Mouse (Mus musculus) forebrain, embryonic 16.5 days (tissue): Measurements from ENCODE around the gene Clec1a. TPM values are rescaled to one million over a fixed set of nuclear protein-coding genes. Genes with fewer than 3 reads are reported as not detected.

ENCODE experiments used
- ATAC-seq: fragments of 200-750 bp; cut with Nextera tagmentation; 2 replicates; pipeline ENCODE4 v1.8.0; 2017; ENCODE audit warnings: mild to moderate bottlenecking, moderate library complexity
- H3K27ac ChIP-seq: fragments of 300-500 bp; sonication (generic); 2 replicates; pipeline ENCODE4 v1.5.1; 2014; ENCODE audit warnings: low read length, control low read depth
- H3K27me3 ChIP-seq: fragments of 300-500 bp; sonication (generic); replicated peaks from 2 replicates; pipeline ENCODE4 v1.6.1; 2014; ENCODE audit warnings: low read length; ENCODE audit not compliant: control insufficient read depth, insufficient read depth
- H3K36me3 ChIP-seq: fragments of 300-500 bp; sonication (generic); 2 replicates; pipeline ENCODE4 v1.6.1; 2014; ENCODE audit not compliant: control insufficient read depth, insufficient read depth
- H3K4me1 ChIP-seq: fragments of 300-500 bp; sonication (generic); replicated peaks from 2 replicates; pipeline ENCODE4 v1.6.1; 2014; ENCODE audit warnings: low read length; ENCODE audit not compliant: control insufficient read depth, insufficient read depth
- H3K4me2 ChIP-seq: fragments of 300-500 bp; sonication (generic); 2 replicates; pipeline ENCODE4 v1.6.1; 2014; ENCODE audit warnings: mild to moderate bottlenecking, low read length, control low read depth
- H3K4me3 ChIP-seq: fragments of 300-500 bp; sonication (generic); replicated peaks from 2 replicates; pipeline ENCODE4 v1.5.1; 2014; ENCODE audit warnings: mild to moderate bottlenecking, low read length, control low read depth
- H3K9ac ChIP-seq: fragments of 300-500 bp; sonication (generic); replicated peaks from 2 replicates; pipeline ENCODE4 v1.6.1; 2014; ENCODE audit warnings: low read depth, low read length, control low read depth
- H3K9me3 ChIP-seq: fragments of 300-500 bp; sonication (generic); 2 replicates; pipeline ENCODE4 v1.6.1; 2016; ENCODE audit warnings: low read length; ENCODE audit not compliant: control insufficient read depth
- WGBS: fragments of 180-500 bp; shearing (Covaris S2); extraction: QIAGEN DNeasy Blood & Tissue Kit; methylation state at CpG from one replicate; pipeline ENCODE4 v1.1.7; 2014; 5-methylcytosine and 5-hydroxymethylcytosine counted together
- polyA plus RNA-seq: library from polyadenylated mRNA; unstranded; fragments of >200 nt; fragmentation: Nextera tagmentation; extraction: Ambion mirVana; gene quantifications from 2 replicates; pipeline ENCODE4 v1.2.1, GENCODE M21; 2015

Gene Clec1a
- polyA plus RNA-seq, 1 experiment from 2014 or later = 0.80 TPM

- H3K36me3 ChIP-seq = no peaks in the 10 kb centered on the region
- H3K4me2 ChIP-seq = no peak within 1 kb of the TSS
- no peaks in the 10 kb centered on the region for H3K27me3 ChIP-seq
- ATAC-seq = no peak
- WGBS = 77% methylated on average over 2 of the region's 2 CpGs
- H3K9ac ChIP-seq = no peak within 1 kb of the TSS
- no peaks in the 10 kb centered on the region for H3K9me3 ChIP-seq
- no peak within 1 kb of the TSS for H3K27ac ChIP-seq
- H3K4me1 ChIP-seq = no peaks in the 10 kb centered on the region
- no peak within 1 kb of the TSS for H3K4me3 ChIP-seq
Measured at GRCm38 (mm10) chr6:129385774-129386173, 66.0 kb downstream of the Clec1a start, which contains the start of gene Clec12b. Gene Clec12b (minus strand): TSS chr6:129385874.

DNA sequence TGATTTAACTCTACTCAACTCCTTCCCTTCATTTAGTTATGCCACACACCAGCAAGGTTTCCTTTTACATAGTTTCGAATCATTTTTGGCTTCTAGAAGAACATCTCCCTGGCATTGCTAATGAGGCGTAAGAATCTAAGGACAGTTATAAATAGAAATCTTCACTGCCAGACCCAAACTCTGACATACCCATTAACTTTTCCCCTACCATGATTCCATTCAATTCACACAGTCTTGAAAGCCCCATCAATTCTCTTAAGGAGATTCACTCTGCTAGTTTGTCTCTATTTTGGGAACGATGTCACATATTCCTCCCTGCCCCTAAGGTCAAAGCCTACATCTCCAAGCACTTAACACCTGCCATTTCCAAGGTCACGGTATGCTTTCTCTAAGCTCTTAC is 66.8 kb downstream of the Clec1a start:
- Histone ChIP-seq H3K27me3 (no peaks in the 10 kb centered on the region), H3K4me3 (no peak overlapping the region), H3K4me2 (no peak overlapping the region), H3K4me1 (no peaks in the 10 kb centered on the region), H3K9ac (no peak overlapping the region), H3K9me3 (no peaks in the 10 kb centered on the region), H3K27ac (no peak overlapping the region), H3K36me3 (no peaks in the 10 kb centered on the region)
- no peak for ATAC-seq
- WGBS = 69% methylated on average over 4 of the region's 4 CpGs

DNA sequence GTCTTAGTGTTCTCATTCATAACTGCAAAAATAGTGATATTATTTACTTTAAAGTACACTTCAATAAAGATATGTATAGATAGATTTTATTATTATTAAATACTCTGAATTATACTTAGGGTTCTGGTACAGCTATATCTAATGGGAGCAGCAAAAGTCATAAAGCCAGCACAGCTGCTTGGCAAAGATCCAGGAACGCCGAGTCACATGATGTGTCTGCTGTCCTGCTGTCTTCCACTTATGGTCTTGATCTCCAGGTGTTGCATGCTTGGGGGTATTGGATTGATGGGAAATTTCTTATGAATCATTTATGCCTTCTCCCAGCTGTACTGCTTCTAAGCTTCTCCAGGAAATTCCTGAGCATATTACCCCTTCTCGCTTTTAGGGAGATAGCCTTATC is 68.3 kb downstream of the Clec1a start:
- H3K4me1 ChIP-seq = no peaks in the 10 kb centered on the region
- H3K27ac ChIP-seq = no peak overlapping the region
- no peaks in the 10 kb centered on the region for H3K9me3 ChIP-seq
- 94% methylated on average over 3 of the region's 3 CpGs for WGBS
- H3K27me3 ChIP-seq = no peaks in the 10 kb centered on the region
- no peak overlapping the region for H3K4me2 ChIP-seq
- no peaks in the 10 kb centered on the region for H3K36me3 ChIP-seq
- no peak for ATAC-seq
- H3K4me3 ChIP-seq = no peak overlapping the region
- H3K9ac ChIP-seq = no peak overlapping the region

GRCm38 (mm10) chr6:129381736-129382135 is 70.1 kb downstream of the Clec1a start:
- Histone ChIP-seq H3K27ac (no peak overlapping the region), H3K4me1 (no peaks in the 10 kb centered on the region), H3K9me3 (no peaks in the 10 kb centered on the region), H3K36me3 (no peaks in the 10 kb centered on the region), H3K9ac (no peak overlapping the region), H3K4me3 (no peak overlapping the region), H3K4me2 (no peak overlapping the region), H3K27me3 (no peaks in the 10 kb centered on the region)
- 82% methylated on average over 1 of the region's 1 CpGs for WGBS
- no peak for ATAC-seq

DNA sequence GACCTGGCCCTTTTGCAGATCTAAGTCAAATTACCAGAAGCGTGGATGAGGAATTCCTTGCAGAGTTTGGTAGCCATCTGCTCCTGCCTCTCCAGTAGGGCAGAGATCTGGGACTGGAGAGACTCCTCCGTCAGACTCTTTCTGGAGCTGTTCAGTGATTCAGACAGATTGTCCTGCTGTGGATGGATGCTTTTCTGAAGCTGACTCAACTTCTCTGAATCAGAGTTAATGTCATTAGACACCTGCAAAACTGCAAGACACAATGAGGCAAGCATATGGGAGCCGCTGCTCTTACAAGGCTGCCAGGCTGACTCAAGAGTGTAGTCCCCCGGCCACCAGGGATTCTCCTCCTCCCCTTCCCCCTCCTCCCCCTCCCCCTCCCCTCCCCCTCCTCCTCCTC is 71.3 kb downstream of the Clec1a start:
- Histone ChIP-seq H3K9ac (no peak overlapping the region), H3K9me3 (peaks cover 2% of the 10 kb centered on the region; the same call in 1 of the 2 replicates), H3K4me2 (no peak overlapping the region), H3K4me3 (no peak overlapping the region), H3K36me3 (no peaks in the 10 kb centered on the region), H3K27ac (no peak overlapping the region), H3K4me1 (no peaks in the 10 kb centered on the region), H3K27me3 (no peaks in the 10 kb centered on the region)
- WGBS = 69% methylated on average over 4 of the region's 4 CpGs
- no peak for ATAC-seq

- Histone ChIP-seq H3K36me3 (no peaks in the 10 kb centered on the region), H3K4me2 (no peak overlapping the region), H3K27ac (no peak overlapping the region), H3K4me3 (no peak overlapping the region), H3K27me3 (no peaks in the 10 kb centered on the region), H3K4me1 (no peaks in the 10 kb centered on the region), H3K9ac (no peak overlapping the region), H3K9me3 (peaks cover 2% of the 10 kb centered on the region; the same call in 1 of the 2 replicates)
- no peak for ATAC-seq
- 83% methylated on average over 2 of the region's 2 CpGs for WGBS
Measured at GRCm38 (mm10) chr6:129374937-129375471, 76.8 kb downstream of the Clec1a start.

Other genes starting within 250 kb of the Clec1a start
- not detected in 2 replicates for gene Cd69, start 176.6 kb downstream of the Clec1a start, polyA plus RNA-seq
- gene 4922502D21Rik, start 120.2 kb downstream of the Clec1a start, polyA plus RNA-seq = not detected in 2 replicates
- 0.18 and 0.27 TPM in 2 replicates for gene Clec12a, start 109.3 kb downstream of the Clec1a start, polyA plus RNA-seq
- not detected in 2 replicates for gene Clec12b, start 66.1 kb downstream of the Clec1a start, polyA plus RNA-seq
- gene Clec1b, start 54.7 kb downstream of the Clec1a start, polyA plus RNA-seq = 0.86 and 1.2 TPM in 2 replicates
- gene Clec9a, start 43.1 kb downstream of the Clec1a start, polyA plus RNA-seq = 0.19 TPM in 1 of 2 replicates, not detected in the other
- gene Olr1, start 55.2 kb upstream of the Clec1a start, polyA plus RNA-seq = not detected in 2 replicates
- 0.09 TPM in 1 of 2 replicates, not detected in the other for gene Tmem52b, start 60.6 kb upstream of the Clec1a start, polyA plus RNA-seq
- gene Gabarapl1, start 81.2 kb upstream of the Clec1a start, polyA plus RNA-seq = 203 and 217 TPM in 2 replicates
- gene Klre1, start 125.9 kb upstream of the Clec1a start, polyA plus RNA-seq = not detected in 2 replicates
- gene Klrd1, start 139.8 kb upstream of the Clec1a start, polyA plus RNA-seq = not detected in 2 replicates
- 0.25 TPM in 1 of 2 replicates, not detected in the other for gene Klrk1, start 171.9 kb upstream of the Clec1a start, polyA plus RNA-seq
- gene Klrc3, start 191.3 kb upstream of the Clec1a start, polyA plus RNA-seq = not detected in 2 replicates
- gene Klrc2, start 208.7 kb upstream of the Clec1a start, polyA plus RNA-seq = not detected in 2 replicates
- not detected in 2 replicates for gene Klrc1, start 227.0 kb upstream of the Clec1a start, polyA plus RNA-seq